Mouse (Mus musculus): ENCODE measurements at regions not wholly inside any gene's neighbourhood (a gene's known extent, or its start where the extent isn't known, plus 50 kb on each side); places are given as distances from the start of the nearest gene placed in this dataset.
A peak's percentile ranks its signal among the peaks of the same experiment; 100 is the strongest.

DNA sequence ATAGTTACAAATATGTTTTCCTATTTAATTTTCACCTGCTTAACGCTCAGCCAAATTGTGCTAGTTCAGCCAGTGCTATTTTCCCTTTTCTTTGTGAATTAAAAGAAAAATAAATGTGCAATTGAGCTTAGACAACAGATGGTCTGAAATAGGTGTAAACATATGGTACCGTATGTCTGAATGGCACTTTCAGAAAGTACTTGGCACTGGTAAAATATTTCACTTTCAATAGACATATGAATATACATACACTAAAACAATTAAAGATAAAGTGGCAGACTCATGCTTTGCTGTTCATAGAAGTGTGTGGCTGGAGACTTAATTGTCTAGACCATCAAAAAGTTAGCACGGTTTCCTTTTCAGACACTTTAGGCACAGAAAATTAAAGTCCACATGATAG is 794.8 kb upstream of the Slitrk1 start:
- DNase-seq, result no peak

- no peak for DNase-seq
Measured at GRCm38 (mm10) chr14:109700296-109700695, 786.3 kb upstream of the Slitrk1 start.

- no peak for DNase-seq
Measured at GRCm38 (mm10) chr14:109668566-109669116, 754.7 kb upstream of the Slitrk1 start.

DNA sequence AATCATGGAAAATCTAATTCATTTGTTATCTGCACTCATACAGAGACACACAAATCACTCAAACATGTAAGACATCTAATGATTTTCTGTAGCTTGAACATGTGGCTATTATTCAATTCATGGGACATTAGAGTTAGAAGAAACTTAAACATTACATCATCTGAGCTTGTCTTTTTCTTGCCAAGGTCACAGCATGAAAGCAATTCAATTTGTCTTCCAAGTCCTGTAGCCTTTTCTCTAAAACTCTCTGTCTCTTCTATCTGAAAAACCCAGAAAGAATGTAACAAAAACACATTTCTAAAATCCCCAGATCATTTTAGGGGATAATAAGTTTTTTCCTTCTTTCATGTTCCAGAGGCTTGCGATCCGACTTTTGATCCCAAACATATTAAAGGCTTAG is 754.1 kb upstream of the Slitrk1 start:
- no peak for DNase-seq

GRCm38 (mm10) chr14:109663503-109664039 is 749.6 kb upstream of the Slitrk1 start:
- DNase-seq, result peak; percentile 2

DNA sequence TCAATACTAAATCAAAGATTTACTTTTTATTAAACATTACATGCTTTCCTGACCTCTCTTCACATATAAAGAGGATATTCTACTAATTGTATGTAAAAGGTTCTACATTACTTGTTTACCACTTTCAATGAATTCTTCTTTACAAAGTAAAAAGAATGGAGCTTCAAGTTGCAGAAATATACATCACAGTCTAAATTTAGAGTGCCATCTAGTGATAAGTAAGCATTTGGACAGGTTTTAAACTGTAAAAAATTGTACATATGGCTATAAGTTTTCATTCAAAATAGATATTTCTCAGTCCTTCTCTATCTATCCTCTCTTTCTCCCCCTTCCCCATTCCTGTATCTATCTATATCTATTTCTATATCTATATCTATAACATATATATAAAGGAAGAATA is 746.4 kb upstream of the Slitrk1 start:
- DNase-seq, result no peak

- DNase-seq, result no peak
Measured at GRCm38 (mm10) chr14:109648536-109648935, 734.6 kb upstream of the Slitrk1 start.

Data from retina, postnatal 1 day (tissue).